Mouse (Mus musculus) gastrocnemius, postnatal 25 days (tissue): ENCODE data around the gene Nap1l3. TPM values are rescaled to one million over a fixed set of nuclear protein-coding genes. Genes with fewer than 3 reads are reported as not detected.

Source experiments
- DNase-seq: peaks from one replicate; pipeline ENCODE4 v3.0.0; 2022
- long read RNA-seq, 2 experiments: library from polyadenylated mRNA; stranded (forward); transcript quantifications; one replicate each; pipeline ENCODE4 v2.0.0; 2021
- total RNA-seq, 2 experiments: library from RNA; stranded (reverse); gene quantifications; 1 replicate in 1 of 2; 2 replicates in 1 of 2; pipeline ENCODE4 v1.2.3; 2021

The Nap1l3 gene
- total RNA-seq: under 1 TPM; 0.49 to 0.91 TPM
- long read RNA-seq, experiment 1, partial matches to known transcripts: 0 of 1 reads
- long read RNA-seq, experiment 1, other reads (novel, unspliced or antisense): 0 of 1 reads
- long read RNA-seq, experiment 2, partial matches to known transcripts: 0 of 1 reads
- long read RNA-seq, experiment 2, other reads (novel, unspliced or antisense): 0 of 1 reads

GRCm38 (mm10) chrX:122396781-122397581 is at the start of gene Nap1l3:
Gene Nap1l3 (minus strand): TSS chrX:122397401.
- peak; percentile 45 for DNase-seq

GRCm38 (mm10) chrX:122397652-122398051 is 451 bp upstream of the Nap1l3 start:
- no peak for DNase-seq
